ENCODE assay signal across 15 mouse cellular contexts in the genomic region with DNA sequence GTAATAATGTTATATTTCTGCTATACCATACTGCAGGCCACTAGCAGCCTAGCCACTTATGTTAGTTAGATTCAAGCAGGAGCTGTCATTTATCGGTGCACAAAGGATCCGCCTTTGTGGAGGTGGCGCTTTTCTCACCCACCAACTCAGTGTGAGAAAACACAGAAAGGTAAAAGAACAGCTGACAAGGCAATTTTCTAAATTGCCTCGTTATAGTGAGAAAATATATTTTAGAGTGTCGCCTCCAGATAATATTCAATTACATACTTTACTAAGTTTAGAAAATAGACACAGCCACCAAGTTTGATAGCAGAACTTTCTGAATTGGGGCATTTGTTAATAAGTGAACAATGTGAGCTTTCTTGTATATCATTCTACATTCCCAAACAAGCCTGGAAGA.
"Had no signal": no experiment of that assay in that cellular context is flagged by ENCODE, and none has a peak within 500 bp of the region (broad histone marks: within the 10 kb centered on the region; RNA-seq: fewer than 3 reads in every experiment).

No protein-coding gene starts in this region.

- H3K27me3 ChIP-seq: liver, embryonic 13.5 days; midbrain, embryonic 12.5 days; neural tube, embryonic 13.5 days; stomach, embryonic 15.5 days had no signal

- H3K36me3 ChIP-seq: liver, embryonic 13.5 days; midbrain, embryonic 12.5 days; neural tube, embryonic 13.5 days; stomach, embryonic 15.5 days had no signal

- H3K9me3 ChIP-seq: liver, embryonic 13.5 days; midbrain, embryonic 12.5 days; neural tube, embryonic 13.5 days; stomach, embryonic 15.5 days had no signal

- H3K4me1 ChIP-seq: liver, embryonic 13.5 days; midbrain, embryonic 12.5 days; neural tube, embryonic 13.5 days; stomach, embryonic 15.5 days had no signal

- H3K4me2 ChIP-seq: liver, embryonic 13.5 days; midbrain, embryonic 12.5 days; neural tube, embryonic 13.5 days; stomach, embryonic 15.5 days had no signal

- H3K27ac ChIP-seq: left cerebral cortex, adult 2 months; liver, embryonic 13.5 days; midbrain, embryonic 12.5 days; neural tube, embryonic 13.5 days; stomach, embryonic 15.5 days had no signal

- H3K4me3 ChIP-seq: left cerebral cortex, adult 2 months; liver, embryonic 13.5 days; midbrain, embryonic 12.5 days; neural tube, embryonic 13.5 days; stomach, embryonic 15.5 days had no signal

- DNase-seq: kidney, adult 18-20 months; kidney, adult 9 months; kidney, postnatal 25 days; layer of hippocampus, postnatal 36 days; liver, embryonic 13.5 days; lung, adult 2 months; lung, postnatal 14 days; lung, postnatal 4 days; right cerebral cortex, postnatal 25 days; spleen, adult 18-20 months; thymus, postnatal 25 days had no signal

- H3K9ac ChIP-seq: liver, embryonic 13.5 days; midbrain, embryonic 12.5 days; neural tube, embryonic 13.5 days; stomach, embryonic 15.5 days had no signal
